11 mouse cellular contexts compared by ENCODE assay signal in the genomic region with DNA sequence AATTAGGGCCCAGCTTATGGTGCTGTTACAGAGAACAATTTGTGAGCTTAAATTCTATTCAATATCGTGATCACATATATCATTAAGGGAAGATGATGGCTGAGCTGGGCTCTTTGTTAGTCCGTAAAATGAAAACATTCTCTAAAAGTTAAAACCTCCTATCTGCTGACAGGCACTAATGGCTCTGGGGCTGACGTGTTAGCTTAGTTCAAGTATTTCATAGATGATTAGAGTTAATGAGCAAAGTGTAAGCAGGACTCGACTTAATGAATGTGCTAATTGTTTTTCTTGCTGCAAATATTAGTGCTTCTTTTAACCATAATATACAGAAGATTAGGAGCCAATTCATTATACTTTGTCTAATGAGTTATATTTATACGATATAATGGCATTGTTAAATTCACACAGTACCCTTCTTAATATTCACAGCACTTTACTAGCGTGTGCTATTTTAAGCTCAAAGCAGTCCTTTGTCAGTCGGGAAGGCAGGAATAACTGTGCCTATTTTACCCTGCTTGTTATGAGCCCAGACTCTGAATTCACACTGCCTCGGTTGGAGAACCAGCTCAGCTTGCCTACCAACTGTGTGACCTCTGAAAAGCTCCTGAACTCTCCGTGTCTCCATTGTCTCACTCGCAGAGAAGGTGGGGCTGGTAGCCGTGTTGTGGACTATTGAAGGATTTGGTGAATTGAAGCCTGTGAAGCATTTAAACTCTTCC. TPM values are rescaled to one million over a fixed set of nuclear protein-coding genes. Genes with fewer than 3 reads are reported as not detected.
DNase-seq lines count a peak whose midpoint lies in the region; ATAC-seq and TF ChIP-seq lines count a peak whose summit lies in the region.
"Had no signal": no experiment of that assay in that cellular context is flagged by ENCODE, and none has a peak within 500 bp of the region (broad histone marks: within the 10 kb centered on the region; RNA-seq: fewer than 3 reads in every experiment).

No protein-coding gene starts in this region.

- peak; percentile 91 for ATAC-seq in forebrain, embryonic 13.5 days
- ATAC-seq in hindbrain, embryonic 13.5 days (ENCODE audit: low FRiP score): peak; percentile 65; the same call in 1 of the 2 replicates
- ATAC-seq in midbrain, embryonic 16.5 days: peak; percentile 88

- peak overlapping the region; percentile 77 for H3K27ac ChIP-seq in layer of hippocampus, adult 2 months
- H3K27ac ChIP-seq in forebrain, embryonic 13.5 days: peak overlapping the region; percentile 75
- peak overlapping the region; percentile 69 for H3K27ac ChIP-seq in hindbrain, embryonic 13.5 days
- H3K27ac ChIP-seq in midbrain, embryonic 16.5 days (ENCODE audit: low read length): peak overlapping the region; percentile 74
- H3K27ac ChIP-seq: embryonic facial prominence, embryonic 15.5 days had no signal

- peak; percentile 29 to 50 for DNase-seq in layer of hippocampus, adult 2 months (ENCODE audit: low spot score in 2 of 2)
- DNase-seq in layer of hippocampus, adult 9-10 months (ENCODE audit: low spot score): no peak
- DNase-seq in urinary bladder, postnatal 14 days (ENCODE audit: low spot score): no peak
- no peak for DNase-seq in urinary bladder, adult 18-20 months (ENCODE audit: low spot score in 2 of 2)
- no peak for DNase-seq in adrenal gland, postnatal 4 days (ENCODE audit: low spot score in 2 of 2)

- no peak overlapping the region for H3K9ac ChIP-seq in forebrain, embryonic 13.5 days
- H3K9ac ChIP-seq in hindbrain, embryonic 13.5 days: no peak overlapping the region
- peak overlapping the region; percentile 18; the same call in 1 of the 2 replicates for H3K9ac ChIP-seq in midbrain, embryonic 16.5 days (ENCODE audit: low read depth, low read length)
- H3K9ac ChIP-seq: embryonic facial prominence, embryonic 15.5 days had no signal

- H3K36me3 ChIP-seq in forebrain, embryonic 13.5 days (ENCODE audit: poor library complexity, severe bottlenecking): no peaks in the 10 kb centered on the region
- no peaks in the 10 kb centered on the region for H3K36me3 ChIP-seq in hindbrain, embryonic 13.5 days
- H3K36me3 ChIP-seq in midbrain, embryonic 16.5 days (ENCODE audit: control insufficient read depth, insufficient read depth, low read length): no peaks in the 10 kb centered on the region
- H3K36me3 ChIP-seq: embryonic facial prominence, embryonic 15.5 days had no signal

- H3K4me3 ChIP-seq in layer of hippocampus, adult 2 months: peak overlapping the region; percentile 20; the same call in 1 of the 2 replicates
- no peak overlapping the region for H3K4me3 ChIP-seq in forebrain, embryonic 13.5 days
- no peak overlapping the region for H3K4me3 ChIP-seq in hindbrain, embryonic 13.5 days
- H3K4me3 ChIP-seq in midbrain, embryonic 16.5 days (ENCODE audit: low read depth, low read length): no peak overlapping the region
- H3K4me3 ChIP-seq: embryonic facial prominence, embryonic 15.5 days had no signal

- peak overlapping the region; percentile 37 for H3K4me2 ChIP-seq in forebrain, embryonic 13.5 days
- H3K4me2 ChIP-seq in hindbrain, embryonic 13.5 days: no peak overlapping the region
- 0 out of 2 replicates have a peak overlapping the region, but pooled peaks have one; percentile 17 for H3K4me2 ChIP-seq in midbrain, embryonic 16.5 days (ENCODE audit: low read length)
- H3K4me2 ChIP-seq: embryonic facial prominence, embryonic 15.5 days had no signal

- WGBS in forebrain, embryonic 13.5 days: 4% methylated on average over 11 of the region's 11 CpGs
- WGBS in hindbrain, embryonic 13.5 days: 23% methylated on average over 11 of the region's 11 CpGs
- 15% methylated on average over 11 of the region's 11 CpGs for WGBS in midbrain, embryonic 16.5 days

- H3K9me3 ChIP-seq in forebrain, embryonic 13.5 days (replicated peaks): no peaks in the 10 kb centered on the region
- no peaks in the 10 kb centered on the region for H3K9me3 ChIP-seq in hindbrain, embryonic 13.5 days
- H3K9me3 ChIP-seq in midbrain, embryonic 16.5 days (replicated peaks; ENCODE audit: control insufficient read depth, low read length, poor library complexity, severe bottlenecking): no peaks in the 10 kb centered on the region
- H3K9me3 ChIP-seq: embryonic facial prominence, embryonic 15.5 days had no signal

- no peak for TF ChIP-seq CTCF in layer of hippocampus, adult 2 months (conservative IDR thresholded peaks at IDR 0.05)

- peaks cover 27% of the 10 kb centered on the region for H3K4me1 ChIP-seq in forebrain, embryonic 13.5 days
- peaks cover 19% of the 10 kb centered on the region for H3K4me1 ChIP-seq in hindbrain, embryonic 13.5 days (replicated peaks)
- peaks cover 16% of the 10 kb centered on the region for H3K4me1 ChIP-seq in midbrain, embryonic 16.5 days (ENCODE audit: control insufficient read depth, insufficient read depth, low read length)
- H3K4me1 ChIP-seq: embryonic facial prominence, embryonic 15.5 days had no signal

- H3K27me3 ChIP-seq in forebrain, embryonic 13.5 days: 0 out of 2 replicates have a peak, but pooled peaks cover 12% of the 10 kb centered on the region
- H3K27me3 ChIP-seq in hindbrain, embryonic 13.5 days: no peaks in the 10 kb centered on the region
- H3K27me3 ChIP-seq in midbrain, embryonic 16.5 days (ENCODE audit: control insufficient read depth, insufficient read depth, low read depth, low read length): no peaks in the 10 kb centered on the region; the same call in 1 of the 2 replicates
- H3K27me3 ChIP-seq: embryonic facial prominence, embryonic 15.5 days had no signal

RNA-seq across cellular contexts. Expression of a gene that starts 50.6 kb away (rescaled TPM):
- total RNA-seq in layer of hippocampus, adult 2 months (2021): not detected
- polyA plus RNA-seq in forebrain, embryonic 13.5 days (2015; fragmentation: Nextera tagmentation; extraction: Ambion mirVana): 0.23 and 0.27 TPM in 2 replicates
- polyA plus RNA-seq in hindbrain, embryonic 13.5 days (2015; fragmentation: Nextera tagmentation; extraction: Ambion mirVana): 0.27 and 0.39 TPM in 2 replicates
- 0.24 and 0.46 TPM in 2 replicates for polyA plus RNA-seq in midbrain, embryonic 16.5 days (2015; fragmentation: Nextera tagmentation; extraction: Ambion mirVana)
- not detected for total RNA-seq in adrenal gland, postnatal 4 days (2021)
- total RNA-seq: heart, postnatal 10 days had no signal
- polyA plus RNA-seq: lung, embryonic 16.5 days had no signal

Comparison
In these comparisons a context has a peak if more than half of its experiments do, and no peak if none do; other contexts are left out.
1. DNase-seq: peak in layer of hippocampus, adult 2 months (2 of 2); none in layer of hippocampus, adult 9-10 months (single experiment), urinary bladder, postnatal 14 days (single experiment), urinary bladder, adult 18-20 months (0 of 2) and adrenal gland, postnatal 4 days (0 of 2).
2. Peak in every context shown above with its lines, with median percentiles within 50 percentile points of each other: H3K27ac ChIP-seq and ATAC-seq.